Mouse (Mus musculus) natural killer cell, adult 2 months (primary cell): ENCODE data around the gene Crkl.

ENCODE experiments used
- DNase-seq, 2 experiments: peaks; one replicate each; pipeline ENCODE4 v3.0.0; 2022; ENCODE audit warnings: low spot score in 2 of 2

The Crkl gene

GRCm38 (mm10) chr16:17528276-17528675 is 76.5 kb downstream of the Crkl start:
- DNase-seq, result no peak

- DNase-seq, result no peak
Observed at GRCm38 (mm10) chr16:17529981-17530586, 78.3 kb downstream of the Crkl start.

- peak; percentile 94 to 96 for DNase-seq
Observed at GRCm38 (mm10) chr16:17530640-17531288, 79.0 kb downstream of the Crkl start, which contains the start of gene Thap7. Gene Thap7, minus strand, starts transcription at chr16:17531136.

- peak; percentile 24 to 26 for DNase-seq
Observed at GRCm38 (mm10) chr16:17532271-17532670, 80.5 kb downstream of the Crkl start.

GRCm38 (mm10) chr16:17532676-17533329 is 81.0 kb downstream of the Crkl start:
- no peak for DNase-seq

- peak in 1 of 2 experiments; percentile 27 for DNase-seq
Observed at GRCm38 (mm10) chr16:17536584-17536983, 84.8 kb downstream of the Crkl start.
